Mouse (Mus musculus): ENCODE data around the gene Padi6.

GRCm38 (mm10) chr4:140788264-140788663, 45.8 kb upstream of the Padi6 start:
- no peak for TF ChIP-seq GATA1 (IDR thresholded peaks at IDR 0.05; ENCODE audit: low read length)
- TF ChIP-seq TAL1 (IDR thresholded peaks at IDR 0.05; ENCODE audit: low read length), result no peak

All from erythroblast, embryonic 14.5 days (primary cell).